Mouse (Mus musculus) gastrocnemius, postnatal 25 days (tissue): ENCODE data around the gene Itpr2. TPM values are rescaled to one million over a fixed set of nuclear protein-coding genes. Genes with fewer than 3 reads are reported as not detected.
"Not testable (repeated sequence)": the region's sequence is repeated elsewhere in the genome, so short reads cannot be mapped to it uniquely, and the experiment has no call there.

Experiments used
- DNase-seq: peaks from one replicate; pipeline ENCODE4 v3.0.0; 2022
- total RNA-seq, 2 experiments: library from RNA; stranded (reverse); gene quantifications; 1 replicate in 1 of 2; 2 replicates in 1 of 2; pipeline ENCODE4 v1.2.3; 2021

The Itpr2 gene
- total RNA-seq, 2 experiments from 2014 or later: 8.5 to 9.4 TPM

DNA sequence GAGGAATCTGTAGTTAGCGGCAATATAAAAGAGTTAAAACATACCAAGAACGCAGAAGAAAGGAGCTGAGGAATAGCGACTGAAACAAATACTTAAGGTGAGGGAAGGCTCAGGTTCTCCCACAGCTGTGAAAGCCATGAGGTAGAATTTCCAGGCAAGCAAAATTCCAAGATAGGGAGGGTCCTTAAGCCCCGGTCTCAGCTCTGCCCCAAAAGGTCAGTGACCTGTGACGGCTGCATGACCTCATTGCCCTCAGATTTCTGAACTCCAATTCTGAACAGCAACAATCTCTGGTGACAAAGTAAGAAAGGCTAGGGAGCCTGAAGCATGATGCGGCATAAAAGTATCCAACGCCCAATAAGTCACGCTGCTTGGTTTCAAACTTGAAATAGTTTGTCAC is 33.7 kb downstream of the Itpr2 start:
- no peak for DNase-seq

DNA sequence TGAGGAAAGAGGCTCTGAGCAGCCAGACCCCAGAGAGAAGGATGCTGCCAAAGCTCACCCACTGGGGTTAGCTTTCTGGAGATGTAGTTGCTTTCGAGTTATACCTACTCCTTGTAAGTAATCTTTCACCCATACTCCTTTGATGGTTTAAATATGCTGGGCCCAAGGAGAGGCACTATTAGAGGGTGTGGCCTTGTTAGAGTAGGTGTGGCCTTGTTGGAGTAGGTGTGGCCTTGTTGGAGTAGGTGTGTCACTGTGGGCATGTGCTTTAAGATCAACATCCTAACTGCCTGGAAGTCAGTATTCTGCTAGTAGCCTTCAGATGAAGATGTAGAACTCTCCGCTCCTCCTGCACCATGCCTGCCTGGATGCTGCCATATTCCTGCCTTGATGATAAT is 37.4 kb downstream of the Itpr2 start:
- not testable (repeated sequence) for DNase-seq

DNA sequence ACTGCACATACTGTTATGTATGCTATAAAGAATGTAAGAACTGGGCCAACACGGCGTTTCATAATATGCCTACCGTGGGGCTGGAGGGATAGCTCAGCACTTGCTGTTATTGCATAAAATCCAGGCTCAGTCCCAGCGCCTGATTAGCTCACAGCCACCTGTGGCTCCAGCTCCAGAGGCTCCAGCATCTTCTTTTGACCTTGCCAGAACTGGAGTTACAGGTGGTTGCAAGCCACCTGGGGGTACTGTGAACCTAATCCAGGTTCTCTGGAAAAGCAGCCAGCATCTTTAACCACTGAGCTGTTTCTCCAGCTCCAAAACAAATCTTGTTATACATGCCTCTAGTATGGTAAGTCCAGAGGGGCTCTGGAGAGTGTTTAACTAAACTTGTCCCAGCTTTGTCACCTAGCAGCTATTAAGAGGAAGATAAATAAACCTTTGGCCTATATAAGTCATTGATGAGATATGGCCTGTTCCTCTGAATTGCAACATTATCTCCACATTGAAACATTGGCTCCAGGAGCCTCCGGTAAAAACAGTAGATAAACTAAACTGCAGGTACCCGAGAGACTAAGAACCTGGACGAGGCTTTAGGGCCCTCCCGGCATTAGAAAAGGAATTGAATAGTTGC is 37.9 kb downstream of the Itpr2 start:
- no peak for DNase-seq

DNA sequence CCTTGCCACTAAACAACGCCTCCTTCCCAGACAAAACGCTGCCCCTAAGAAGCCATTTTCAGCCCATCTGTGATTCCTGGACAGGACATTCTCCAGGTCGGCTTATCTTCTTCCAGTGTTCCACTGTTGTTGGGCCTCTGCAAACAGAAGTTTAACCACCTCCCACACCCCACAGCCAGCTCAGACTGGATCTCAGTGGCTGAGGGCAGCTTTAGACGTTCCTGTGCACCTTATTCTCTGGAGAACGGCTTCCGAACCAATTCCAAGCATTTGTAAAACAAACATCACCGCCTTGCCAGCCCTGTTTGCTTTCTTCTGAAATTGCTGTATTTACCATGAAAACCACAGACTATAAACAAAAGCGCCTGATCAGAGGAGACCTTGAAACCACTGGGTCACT is 41.1 kb downstream of the Itpr2 start:
- DNase-seq: no peak

DNA sequence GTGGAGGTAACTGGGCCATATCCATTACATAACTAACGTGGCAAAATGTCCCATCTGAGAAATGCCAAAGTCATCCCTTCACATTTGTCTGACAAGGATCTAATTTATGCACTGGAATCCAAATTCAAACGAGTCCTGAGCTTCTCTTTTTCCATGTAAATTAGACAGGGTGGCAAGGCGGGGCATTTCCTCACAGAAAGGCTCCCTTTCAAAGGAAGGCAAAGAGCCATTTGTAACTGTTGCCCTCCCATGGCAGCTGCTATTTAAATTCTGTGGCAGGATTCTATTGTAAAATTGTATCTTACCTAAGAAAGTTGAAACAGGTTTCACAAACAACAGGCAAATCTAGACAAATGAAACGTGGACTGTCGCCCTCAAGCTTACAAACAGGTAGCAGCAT is 43.6 kb downstream of the Itpr2 start:
- no peak for DNase-seq

DNA sequence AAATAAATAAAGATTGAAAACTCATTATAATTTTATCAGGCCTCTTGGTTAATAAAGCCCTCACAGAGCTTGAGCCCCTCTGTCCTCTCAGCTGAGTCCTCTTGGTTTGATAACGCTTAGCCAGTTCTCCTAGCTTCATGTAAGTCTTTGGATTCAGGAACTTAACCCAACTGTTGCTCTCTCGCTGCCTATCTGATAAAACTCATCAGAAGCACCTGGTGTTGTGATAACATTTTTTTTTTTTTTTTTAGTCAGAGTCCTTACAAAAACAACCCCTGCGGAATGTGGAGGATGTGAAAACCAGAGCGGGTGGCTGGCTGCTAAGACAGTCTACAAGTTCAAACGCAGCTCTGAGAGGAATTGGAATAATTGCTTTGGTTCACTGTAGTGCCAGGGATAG is 45.3 kb downstream of the Itpr2 start:
- DNase-seq: no peak

DNA sequence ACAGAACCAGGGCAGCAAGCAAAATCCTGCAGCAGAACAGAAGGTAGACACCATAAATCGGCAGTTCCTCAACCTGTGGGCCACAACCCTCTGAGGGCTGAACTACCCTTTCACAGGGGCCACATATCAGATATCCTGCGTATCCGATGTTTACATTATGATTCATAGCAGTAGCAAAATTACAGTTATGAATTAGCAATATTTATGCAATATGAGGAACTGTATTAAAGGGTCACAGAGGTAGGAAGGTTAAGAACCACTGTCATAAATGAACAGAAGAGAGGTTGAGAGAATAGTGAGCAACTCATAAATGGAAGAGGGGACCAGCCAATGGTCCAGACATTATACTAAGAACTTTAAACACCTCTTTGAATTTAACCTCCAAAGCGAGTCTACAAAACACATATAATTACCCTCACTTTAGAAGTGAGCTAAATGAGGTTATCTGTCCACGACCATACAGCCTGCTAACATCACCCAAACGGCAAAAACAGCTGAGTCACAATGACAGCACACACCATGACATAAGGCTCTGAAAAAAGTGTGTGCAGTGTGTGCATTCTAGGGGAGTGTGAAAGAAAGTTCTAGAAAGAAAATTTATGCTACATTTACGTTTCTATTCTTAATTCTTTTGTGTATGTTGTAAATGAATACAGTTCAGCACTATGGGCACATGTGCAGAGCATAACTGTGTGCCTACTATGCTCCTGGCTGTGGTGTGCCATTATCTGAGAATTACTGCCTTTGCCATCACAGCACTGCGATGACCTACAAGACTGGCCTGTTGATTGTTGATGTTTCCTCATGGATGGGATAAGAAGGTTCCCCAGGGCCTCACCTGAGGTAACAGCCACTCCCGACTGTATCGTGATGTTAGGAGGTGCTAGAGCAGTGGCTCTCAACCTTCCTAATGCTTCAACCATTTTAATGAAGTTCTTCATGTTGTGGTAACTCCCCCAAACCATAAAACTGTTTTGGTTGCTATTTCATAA is 47.2 kb downstream of the Itpr2 start:
- DNase-seq: no peak

DNA sequence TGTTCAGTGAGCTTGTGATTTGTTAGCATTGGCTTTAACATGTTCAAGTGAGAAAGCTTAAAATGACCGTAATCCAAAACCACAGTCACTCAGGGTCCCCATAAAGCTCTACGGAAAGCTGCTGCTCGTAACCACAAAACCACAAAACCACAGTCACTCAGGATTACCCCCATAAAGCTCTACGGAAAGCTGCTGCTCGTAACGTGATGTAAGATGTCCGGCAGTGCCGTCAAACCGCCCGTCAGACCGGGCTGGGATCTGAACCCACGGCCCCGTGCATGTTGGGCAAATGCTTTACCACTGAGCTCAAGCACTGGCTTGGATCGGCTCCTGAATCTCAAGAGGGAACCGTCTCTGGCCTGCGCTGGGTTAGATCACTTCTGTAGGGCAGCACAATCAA is 49.5 kb downstream of the Itpr2 start:
- no peak for DNase-seq

DNA sequence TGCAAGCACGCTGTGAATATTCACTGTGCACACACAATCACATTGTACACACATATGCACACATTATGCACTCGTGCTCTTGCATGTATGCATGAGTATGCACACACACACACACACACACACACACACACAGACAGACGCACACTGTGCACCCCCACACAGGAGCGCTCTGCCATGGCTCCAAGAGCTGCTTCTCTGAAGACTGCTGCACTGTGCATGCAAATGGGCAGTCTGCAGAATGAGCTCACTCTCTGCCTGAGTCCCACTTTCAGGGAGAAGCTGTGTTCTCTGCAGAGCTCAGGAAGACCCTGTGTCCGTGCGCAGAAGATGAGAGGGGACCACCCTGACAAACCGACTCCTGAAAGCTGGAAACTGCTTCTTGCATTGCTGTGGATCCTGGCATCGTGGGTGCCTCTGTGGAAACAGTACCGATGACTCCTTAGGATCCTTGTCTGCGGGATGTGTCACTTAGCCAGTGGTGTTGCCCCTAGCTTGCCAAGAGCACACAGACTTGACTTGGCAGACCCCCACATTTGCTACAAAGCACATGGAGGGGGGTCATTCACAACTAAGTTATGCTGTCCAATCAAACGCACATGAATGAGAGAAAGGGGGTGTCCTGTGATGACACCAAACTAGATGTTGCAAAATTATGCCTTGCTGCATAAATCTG is 55.9 kb downstream of the Itpr2 start:
- DNase-seq: no peak

DNA sequence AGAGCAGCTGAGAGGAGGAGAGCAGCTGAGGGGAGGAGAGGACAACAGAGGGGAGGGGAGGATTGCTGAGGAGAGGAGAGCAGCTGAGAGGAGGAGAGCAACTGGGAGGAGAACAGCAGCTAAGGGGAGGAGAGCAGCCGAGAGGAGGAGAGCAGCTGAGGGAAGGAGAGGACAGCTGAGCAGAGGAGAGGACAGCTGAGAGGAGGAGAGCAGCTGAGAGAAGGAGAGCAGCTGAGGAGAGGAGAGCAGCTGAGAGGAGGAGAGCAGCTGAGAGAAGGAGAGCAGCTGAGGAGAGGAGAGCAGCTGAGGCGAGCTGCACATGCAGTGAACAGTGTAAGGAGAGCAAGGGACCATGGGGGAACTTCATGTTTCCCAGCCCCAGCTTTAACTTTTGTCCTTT is 62.2 kb downstream of the Itpr2 start:
- no peak for DNase-seq

DNA sequence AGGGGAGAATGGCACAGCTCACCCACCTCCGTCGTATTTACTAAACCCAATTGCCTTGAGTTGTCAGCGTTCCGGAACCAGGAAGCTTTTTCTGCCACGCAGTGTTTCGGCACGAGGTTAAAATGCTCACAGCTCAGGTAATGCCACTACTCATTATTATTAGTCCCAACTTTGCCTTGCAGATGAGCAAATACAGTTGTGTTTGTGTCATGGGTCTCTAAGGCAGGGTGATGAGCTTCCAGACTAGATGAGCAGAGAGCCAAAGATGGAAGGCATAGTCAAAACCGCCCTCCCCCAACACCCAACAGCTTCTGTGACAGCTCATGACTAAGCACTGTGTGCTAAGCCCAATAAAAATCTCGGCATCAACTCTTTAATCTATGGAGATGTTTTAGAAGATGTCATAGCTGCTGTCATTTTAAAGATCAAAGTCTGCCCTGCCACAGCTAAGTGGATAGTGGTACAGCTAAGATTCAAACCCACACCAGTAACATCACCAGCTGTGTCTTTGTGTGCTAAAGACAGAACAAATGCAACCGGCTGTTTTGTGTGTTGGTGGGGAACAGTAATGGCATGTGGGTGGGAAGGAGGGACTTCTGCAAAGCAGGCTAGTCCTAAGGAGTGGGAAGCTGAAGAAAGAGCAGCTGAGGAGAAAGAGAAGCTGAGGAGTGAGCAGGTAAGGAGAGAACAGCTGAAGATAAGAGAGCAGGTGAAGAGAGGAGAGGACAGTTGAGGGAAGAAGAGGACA is 62.8 kb downstream of the Itpr2 start:
- no peak for DNase-seq

DNA sequence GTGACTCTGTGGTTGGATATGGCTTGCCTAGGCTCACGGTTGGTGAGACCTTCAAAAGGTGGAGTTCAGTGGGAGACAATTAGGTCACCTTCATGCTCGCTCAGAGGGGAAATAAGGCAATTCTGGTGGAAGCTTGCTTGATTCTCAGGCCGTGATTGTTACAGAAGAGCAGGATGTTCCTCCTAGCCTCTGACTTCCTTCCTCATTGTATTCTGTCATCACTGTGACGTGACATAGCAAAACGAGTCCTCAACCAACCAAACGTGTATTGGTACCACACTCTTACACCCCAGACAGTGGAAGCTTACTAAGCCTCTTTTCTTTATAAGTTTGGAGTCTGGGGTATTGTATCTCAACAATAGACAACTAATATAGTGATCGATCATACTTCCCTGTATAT is 64.0 kb downstream of the Itpr2 start:
- no peak for DNase-seq

DNA sequence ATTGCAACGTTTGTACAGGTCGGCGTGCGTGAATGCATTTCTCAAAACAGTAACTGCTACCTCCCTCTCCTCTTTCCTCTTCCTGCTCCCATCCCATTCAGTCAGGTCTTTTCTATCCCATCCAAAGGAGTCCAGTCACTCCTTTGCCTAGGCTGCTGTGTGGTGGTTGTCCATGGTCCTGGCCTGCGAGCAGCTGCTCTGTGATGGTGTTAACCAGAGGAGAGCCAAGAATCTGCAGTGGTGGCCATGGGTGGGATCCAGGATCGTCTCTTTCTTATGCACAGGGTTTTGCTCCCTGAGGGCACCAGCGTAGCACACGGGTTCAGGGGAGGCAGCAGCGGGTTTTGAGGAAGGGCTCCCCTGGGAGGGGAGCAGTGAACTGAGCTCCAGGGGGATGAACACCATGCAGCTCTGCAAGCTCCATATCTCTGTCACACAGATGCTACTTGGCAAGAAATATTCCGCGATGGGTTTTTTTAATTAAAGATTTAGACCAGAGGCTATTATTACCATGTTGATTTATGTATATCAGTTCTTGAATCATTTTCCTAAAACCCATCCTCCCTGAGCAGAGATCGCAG is 65.0 kb downstream of the Itpr2 start:
- no peak for DNase-seq

DNA sequence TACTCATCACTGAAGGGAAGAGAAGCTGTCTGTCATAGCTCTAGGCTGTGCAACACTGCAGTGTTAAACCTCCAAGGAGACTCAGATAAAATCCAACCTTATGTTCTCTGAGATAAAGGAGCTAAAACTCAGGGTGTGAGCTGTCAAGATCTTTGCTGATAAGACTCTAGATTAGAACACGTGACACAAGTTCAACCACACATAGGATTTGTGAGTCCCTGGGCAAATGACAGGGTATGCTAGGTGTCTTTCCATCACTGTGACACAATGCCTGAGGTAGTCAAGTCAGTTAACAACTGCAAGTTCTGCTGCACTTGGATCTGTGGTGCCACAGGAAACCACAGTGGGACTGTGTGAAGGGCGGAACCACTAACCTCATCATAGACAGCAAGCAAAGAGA is 67.8 kb downstream of the Itpr2 start:
- no peak for DNase-seq

DNA sequence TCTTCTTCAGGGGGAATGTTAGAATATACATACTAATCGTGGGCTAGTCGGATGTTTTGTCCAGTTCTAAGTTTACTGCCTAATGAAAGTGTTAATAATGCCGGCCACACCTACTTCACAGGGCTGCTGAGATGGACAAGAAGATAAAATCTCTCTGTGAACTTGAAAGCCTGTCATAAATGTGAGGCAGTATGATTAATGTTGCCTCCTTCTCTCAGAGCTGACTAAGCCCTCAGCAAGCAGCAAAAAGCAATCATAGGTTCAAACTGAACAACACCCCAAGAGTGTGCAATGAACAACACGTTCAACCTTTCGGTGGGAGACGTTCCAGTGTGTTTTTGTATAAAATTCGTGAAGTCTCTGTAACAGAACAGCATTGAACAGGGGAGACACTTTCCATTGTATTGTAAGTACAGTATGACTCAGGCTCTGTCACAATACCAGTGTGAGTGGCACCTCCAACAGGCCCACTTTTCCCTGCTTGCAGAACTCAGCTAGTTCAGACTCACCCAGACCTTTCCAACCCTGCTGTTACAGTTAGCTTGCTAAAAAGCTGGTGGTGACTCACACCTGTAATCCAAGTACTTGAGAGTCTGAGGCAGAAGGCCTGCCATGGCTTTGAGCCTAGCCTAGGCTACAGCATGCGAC is 69.7 kb downstream of the Itpr2 start:
- DNase-seq: no peak

DNA sequence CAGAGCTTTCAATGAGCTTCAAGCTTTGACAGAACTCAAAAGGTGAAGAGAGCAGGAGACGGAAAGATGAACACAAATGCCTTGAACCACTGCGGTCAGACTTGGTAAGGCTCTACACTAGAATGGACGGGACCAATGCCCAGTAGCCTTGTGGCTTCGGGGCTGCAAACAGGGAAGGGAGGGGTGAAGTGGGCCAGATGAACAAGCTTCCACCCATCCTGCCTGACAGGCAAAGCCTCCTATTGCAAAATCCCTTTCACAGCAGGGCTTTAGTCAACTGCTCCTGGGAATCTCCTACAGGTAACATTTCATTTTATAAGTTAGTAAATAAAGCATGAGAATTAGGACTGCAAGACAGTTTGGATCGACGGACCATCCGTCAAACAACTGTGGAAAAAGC is 70.2 kb downstream of the Itpr2 start:
- DNase-seq: no peak

DNA sequence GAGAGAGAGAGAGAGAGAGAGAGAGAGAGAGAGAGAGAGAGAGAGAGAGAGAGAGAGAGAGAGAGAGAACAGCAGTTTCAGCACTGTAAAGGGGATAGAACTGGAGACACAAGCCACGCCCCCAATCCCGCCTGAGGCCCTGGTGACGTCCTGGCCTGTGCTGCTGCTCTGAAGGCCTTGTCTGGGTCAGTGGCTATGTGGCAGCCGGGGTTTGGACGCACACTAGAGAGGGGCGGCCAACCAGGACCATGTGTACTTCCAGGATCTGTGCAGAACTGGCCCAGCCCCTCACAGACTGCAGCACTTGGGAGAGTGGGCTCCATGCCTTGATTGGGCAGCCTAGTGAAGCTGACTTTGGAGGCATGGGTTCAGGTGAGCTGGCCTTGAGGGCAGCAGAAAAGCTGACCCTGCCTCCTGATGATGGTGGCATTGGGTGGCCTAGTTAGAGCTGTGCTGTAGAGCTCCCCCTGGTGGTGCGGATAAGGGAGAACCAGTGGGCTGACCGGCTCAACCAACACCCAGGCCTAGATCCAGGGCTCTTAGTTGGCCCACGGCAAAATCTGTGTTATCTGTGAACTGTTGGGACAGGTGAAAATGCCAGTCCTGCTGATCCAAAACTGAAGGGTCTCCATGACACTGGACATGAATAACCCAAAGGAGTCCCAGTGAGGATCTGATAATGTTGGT is 72.2 kb downstream of the Itpr2 start:
- DNase-seq: no peak

DNA sequence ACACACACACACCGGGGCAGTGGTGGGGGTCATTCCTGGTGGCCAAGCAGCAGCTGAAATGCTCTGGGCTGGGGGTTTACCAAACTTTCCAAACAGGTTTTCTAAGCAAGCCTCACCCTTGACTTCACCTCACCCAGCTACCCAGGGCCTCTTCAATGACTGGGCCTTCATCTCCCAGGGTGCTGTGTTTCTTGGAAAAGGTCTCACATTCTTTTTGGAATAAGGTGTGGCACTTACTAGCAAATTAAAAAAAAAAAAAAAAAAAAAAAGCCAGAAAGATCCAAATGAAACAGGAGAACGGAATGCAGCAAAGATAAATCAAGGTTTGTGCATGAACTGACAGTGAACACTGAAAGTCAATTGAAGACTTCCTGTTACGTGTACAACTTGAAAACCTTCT is 77.2 kb downstream of the Itpr2 start:
- no peak for DNase-seq

DNA sequence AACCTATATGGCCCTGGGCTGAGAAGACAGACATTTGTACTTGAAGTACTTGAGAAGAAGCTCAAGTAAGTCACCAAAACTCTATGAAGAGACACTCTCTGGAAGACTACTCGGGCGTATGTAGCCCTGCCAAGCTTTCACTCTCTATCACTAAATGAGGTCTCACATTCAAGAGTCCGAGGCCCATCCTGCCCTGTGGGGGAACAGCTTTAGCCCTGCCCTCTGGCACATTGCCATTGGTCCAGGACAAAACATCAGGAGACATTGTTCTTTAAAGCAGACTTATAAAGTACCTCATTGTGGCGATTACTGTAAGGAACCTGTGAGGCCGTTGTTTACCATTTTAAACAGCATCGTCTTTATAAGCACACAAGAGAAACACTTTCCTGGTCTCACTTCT is 77.7 kb downstream of the Itpr2 start:
- DNase-seq: no peak

DNA sequence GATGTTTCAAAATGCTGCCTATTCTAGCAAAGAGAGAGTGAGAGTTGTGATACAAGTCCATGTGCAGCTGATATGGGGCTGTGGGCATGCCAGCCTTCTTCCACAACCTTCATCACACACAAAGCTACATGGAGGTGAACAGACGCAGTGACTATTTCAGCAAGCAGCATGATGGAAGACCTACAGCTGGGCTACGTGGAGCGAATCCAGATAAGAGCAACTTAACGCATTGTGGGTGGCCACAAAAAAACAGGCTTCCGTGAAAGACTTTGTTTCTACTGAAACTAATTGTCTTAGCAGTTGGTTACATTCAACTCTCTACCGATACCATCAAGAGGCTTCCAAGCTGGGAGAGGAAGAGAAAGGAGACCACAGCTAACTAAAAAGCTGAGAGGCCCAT is 81.3 kb downstream of the Itpr2 start:
- no peak for DNase-seq

DNA sequence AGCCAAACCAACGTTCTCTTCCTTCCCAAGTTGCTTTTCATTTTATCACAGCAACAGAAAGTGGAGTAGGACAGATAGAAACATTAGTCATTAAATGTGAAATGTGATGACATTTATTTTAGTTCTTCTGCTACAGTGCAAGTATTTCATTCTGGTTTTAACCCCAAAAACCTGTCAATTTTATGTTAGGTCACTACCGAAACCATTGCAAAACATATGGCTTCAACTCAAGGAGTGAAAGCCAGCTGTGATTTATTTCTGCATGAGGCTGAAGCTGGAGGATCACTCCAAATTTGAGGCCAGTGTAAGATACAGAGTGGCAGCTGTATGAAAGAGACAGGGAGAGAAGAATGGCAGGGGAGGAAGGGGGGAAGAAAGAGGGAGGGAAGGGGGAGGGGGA is 85.6 kb downstream of the Itpr2 start:
- no peak for DNase-seq
